Mouse (Mus musculus): ENCODE measurements at regions not wholly inside any gene's neighbourhood (a gene's known extent, or its start where the extent isn't known, plus 50 kb on each side); places are given as distances from the start of the nearest gene placed in this dataset.

DNA sequence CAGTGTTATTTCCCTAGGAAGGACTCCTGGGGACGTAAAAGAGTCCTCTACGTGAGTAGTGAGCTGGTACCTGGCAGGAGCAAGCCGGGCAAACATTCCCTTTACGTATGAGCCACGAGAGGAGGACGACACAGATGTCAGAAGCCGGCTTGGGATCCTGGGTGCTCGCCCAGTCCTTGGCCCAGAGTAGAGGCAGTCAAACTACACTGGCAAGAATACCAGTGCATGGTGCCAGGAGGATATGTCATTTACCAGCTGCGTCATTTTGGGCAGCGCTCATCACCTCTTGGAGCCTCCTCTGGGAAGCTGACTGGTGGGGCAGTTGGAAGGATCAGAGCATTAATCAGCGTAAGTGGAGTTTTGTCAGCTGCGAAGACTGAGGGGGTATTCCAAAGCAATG, 343.0 kb upstream of the Klf4 start:
- Histone ChIP-seq H3K36me3 (ENCODE audit: control insufficient read depth, insufficient read depth, low read length, poor library complexity, severe bottlenecking) (no peaks in the 10 kb centered on the region), H3K4me1 (ENCODE audit: control insufficient read depth in 2 of 2, insufficient read depth in 2 of 2, low read length in 2 of 2, poor library complexity in 1 of 2) (no peaks in the 10 kb centered on the region), H3K27ac (ENCODE audit: insufficient read depth, low read depth, low read length, poor library complexity, severe bottlenecking) (no peak overlapping the region), H3K9ac (ENCODE audit: insufficient read depth, low read depth, low read length, poor library complexity, severe bottlenecking) (no peak overlapping the region), H3K9me3 (ENCODE audit: control insufficient read depth, insufficient read depth, low read depth, low read length) (no peaks in the 10 kb centered on the region), H3K4me3 (ENCODE audit: insufficient read depth in 1 of 2, low read depth in 1 of 2, low read length in 2 of 2, poor library complexity in 1 of 2, severe bottlenecking in 1 of 2) (no peak overlapping the region)
- in situ Hi-C loops (cut with MboI; ENCODE audit: low sequenced_read_pairs in 2 of 2, unreplicated experiment in 2 of 2): no loop called here
- TF ChIP-seq ZNF384 (IDR thresholded peaks at IDR 0.05; ENCODE audit: low read depth, low read length) (no peak), CHD2 (IDR thresholded peaks at IDR 0.05; ENCODE audit: low read depth, low read length) (no peak), ZC3H11A (IDR thresholded peaks at IDR 0.05; ENCODE audit: borderline replicate concordance, low read depth, low read length) (no peak), MAFK (IDR thresholded peaks at IDR 0.05; ENCODE audit: insufficient read depth, low read depth, low read length) (no peak), HCFC1 (IDR thresholded peaks at IDR 0.05; ENCODE audit: borderline replicate concordance, insufficient read depth, low read length) (no peak)
- DNase-seq (ENCODE audit: low read depth, low spot score): no peak

GRCm38 (mm10) chr4:55874875-55875274, 342.6 kb upstream of the Klf4 start:
- H3K4me3 ChIP-seq (ENCODE audit: insufficient read depth in 1 of 2, low read depth in 1 of 2, low read length in 2 of 2, poor library complexity in 1 of 2, severe bottlenecking in 1 of 2): no peak overlapping the region
- H3K9me3 ChIP-seq (ENCODE audit: control insufficient read depth, insufficient read depth, low read depth, low read length): no peaks in the 10 kb centered on the region
- no peak for DNase-seq (ENCODE audit: low read depth, low spot score)
- no peak overlapping the region for H3K27ac ChIP-seq (ENCODE audit: insufficient read depth, low read depth, low read length, poor library complexity, severe bottlenecking)
- no peaks in the 10 kb centered on the region for H3K4me1 ChIP-seq (ENCODE audit: control insufficient read depth in 2 of 2, insufficient read depth in 2 of 2, low read length in 2 of 2, poor library complexity in 1 of 2)
- H3K36me3 ChIP-seq (ENCODE audit: control insufficient read depth, insufficient read depth, low read length, poor library complexity, severe bottlenecking): no peaks in the 10 kb centered on the region
- in situ Hi-C loops (cut with MboI; ENCODE audit: low sequenced_read_pairs in 2 of 2, unreplicated experiment in 2 of 2): no loop called here
- TF ChIP-seq HCFC1 (IDR thresholded peaks at IDR 0.05; ENCODE audit: borderline replicate concordance, insufficient read depth, low read length) (no peak), CHD2 (IDR thresholded peaks at IDR 0.05; ENCODE audit: low read depth, low read length) (no peak), ZNF384 (IDR thresholded peaks at IDR 0.05; ENCODE audit: low read depth, low read length) (no peak), MAFK (IDR thresholded peaks at IDR 0.05; ENCODE audit: insufficient read depth, low read depth, low read length) (no peak), ZC3H11A (IDR thresholded peaks at IDR 0.05; ENCODE audit: borderline replicate concordance, low read depth, low read length) (no peak)
- no peak overlapping the region for H3K9ac ChIP-seq (ENCODE audit: insufficient read depth, low read depth, low read length, poor library complexity, severe bottlenecking)

DNA sequence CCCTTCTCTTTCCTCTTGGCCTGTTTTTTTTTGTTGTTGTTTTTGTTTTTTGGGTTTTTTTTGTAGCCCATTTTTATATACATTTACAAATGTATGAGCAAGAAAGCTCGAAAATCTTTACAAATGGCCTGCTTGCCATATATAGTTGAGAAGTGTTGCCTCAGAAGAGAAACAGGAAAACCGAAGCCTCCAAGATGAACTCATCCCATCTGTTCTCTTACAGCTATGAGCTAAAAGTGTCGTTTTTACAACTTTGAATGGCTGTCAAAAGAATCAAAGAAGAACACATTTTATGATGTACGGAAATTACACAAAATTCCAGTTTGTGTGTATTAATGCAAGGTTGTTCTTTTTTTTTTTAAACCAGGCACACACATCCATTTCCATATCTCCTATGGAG, 342.0 kb upstream of the Klf4 start:
- Histone ChIP-seq H3K4me1 (ENCODE audit: control insufficient read depth in 2 of 2, insufficient read depth in 2 of 2, low read length in 2 of 2, poor library complexity in 1 of 2) (no peaks in the 10 kb centered on the region), H3K4me3 (ENCODE audit: insufficient read depth in 1 of 2, low read depth in 1 of 2, low read length in 2 of 2, poor library complexity in 1 of 2, severe bottlenecking in 1 of 2) (no peak overlapping the region), H3K9me3 (ENCODE audit: control insufficient read depth, insufficient read depth, low read depth, low read length) (no peaks in the 10 kb centered on the region), H3K27ac (ENCODE audit: insufficient read depth, low read depth, low read length, poor library complexity, severe bottlenecking) (no peak overlapping the region), H3K36me3 (ENCODE audit: control insufficient read depth, insufficient read depth, low read length, poor library complexity, severe bottlenecking) (no peaks in the 10 kb centered on the region), H3K9ac (ENCODE audit: insufficient read depth, low read depth, low read length, poor library complexity, severe bottlenecking) (no peak overlapping the region)
- no peak for TF ChIP-seq ZC3H11A (IDR thresholded peaks at IDR 0.05; ENCODE audit: borderline replicate concordance, low read depth, low read length)
- TF ChIP-seq MAFK (IDR thresholded peaks at IDR 0.05; ENCODE audit: insufficient read depth, low read depth, low read length): no peak
- TF ChIP-seq ZNF384 (IDR thresholded peaks at IDR 0.05; ENCODE audit: low read depth, low read length): no peak
- TF ChIP-seq HCFC1 (IDR thresholded peaks at IDR 0.05; ENCODE audit: borderline replicate concordance, insufficient read depth, low read length): no peak
- no peak for TF ChIP-seq CHD2 (IDR thresholded peaks at IDR 0.05; ENCODE audit: low read depth, low read length)
- DNase-seq (ENCODE audit: low read depth, low spot score): no peak
- in situ Hi-C loops (cut with MboI; ENCODE audit: low sequenced_read_pairs in 2 of 2, unreplicated experiment in 2 of 2): no loop called here

GRCm38 (mm10) chr4:55860055-55860454, 327.8 kb upstream of the Klf4 start:
- no peak overlapping the region for H3K27ac ChIP-seq (ENCODE audit: insufficient read depth, low read depth, low read length, poor library complexity, severe bottlenecking)
- H3K4me3 ChIP-seq (ENCODE audit: insufficient read depth in 1 of 2, low read depth in 1 of 2, low read length in 2 of 2, poor library complexity in 1 of 2, severe bottlenecking in 1 of 2): no peak overlapping the region
- in situ Hi-C loops (cut with MboI; ENCODE audit: low sequenced_read_pairs in 2 of 2, unreplicated experiment in 2 of 2): no loop called here
- no peak overlapping the region for H3K9ac ChIP-seq (ENCODE audit: insufficient read depth, low read depth, low read length, poor library complexity, severe bottlenecking)
- no peak for TF ChIP-seq MAFK (IDR thresholded peaks at IDR 0.05; ENCODE audit: insufficient read depth, low read depth, low read length)
- no peak for TF ChIP-seq ZC3H11A (IDR thresholded peaks at IDR 0.05; ENCODE audit: borderline replicate concordance, low read depth, low read length)
- TF ChIP-seq ZNF384 (IDR thresholded peaks at IDR 0.05; ENCODE audit: low read depth, low read length): no peak
- no peak for TF ChIP-seq CHD2 (IDR thresholded peaks at IDR 0.05; ENCODE audit: low read depth, low read length)
- no peaks in the 10 kb centered on the region for H3K4me1 ChIP-seq (ENCODE audit: control insufficient read depth in 2 of 2, insufficient read depth in 2 of 2, low read length in 2 of 2, poor library complexity in 1 of 2)
- no peaks in the 10 kb centered on the region for H3K36me3 ChIP-seq (ENCODE audit: control insufficient read depth, insufficient read depth, low read length, poor library complexity, severe bottlenecking)
- no peaks in the 10 kb centered on the region for H3K9me3 ChIP-seq (ENCODE audit: control insufficient read depth, insufficient read depth, low read depth, low read length)
- no peak for DNase-seq (ENCODE audit: low read depth, low spot score)

DNA sequence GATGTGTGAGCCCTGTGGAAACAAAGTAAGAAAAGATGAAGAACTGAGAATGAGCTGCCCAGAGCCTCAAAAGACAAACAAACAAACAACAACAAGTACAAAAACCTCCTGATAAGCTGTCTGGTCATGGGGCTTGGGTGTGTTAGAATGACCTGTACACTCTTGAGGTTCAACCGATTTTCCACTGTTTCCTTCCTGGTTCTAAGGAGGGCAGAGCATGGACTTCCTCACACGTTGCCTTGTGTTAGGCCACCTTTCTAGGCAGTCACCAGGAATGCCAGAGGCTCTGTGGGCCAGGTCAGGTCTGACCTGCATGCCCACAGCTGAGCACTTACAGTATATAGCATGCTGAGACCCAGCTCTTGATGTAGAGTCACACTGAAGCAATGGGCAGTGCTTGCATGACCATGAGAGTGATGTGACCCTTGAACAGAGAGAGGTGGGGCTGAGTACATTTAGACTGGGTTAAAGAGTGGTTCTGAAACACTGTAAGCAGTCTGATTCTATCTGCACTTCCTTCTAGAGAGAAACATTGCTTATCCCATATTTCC, 327.0 kb upstream of the Klf4 start:
- H3K4me1 ChIP-seq (ENCODE audit: control insufficient read depth in 2 of 2, insufficient read depth in 2 of 2, low read length in 2 of 2, poor library complexity in 1 of 2): no peaks in the 10 kb centered on the region
- no peak overlapping the region for H3K9ac ChIP-seq (ENCODE audit: insufficient read depth, low read depth, low read length, poor library complexity, severe bottlenecking)
- no peak for TF ChIP-seq ZC3H11A (IDR thresholded peaks at IDR 0.05; ENCODE audit: borderline replicate concordance, low read depth, low read length)
- no peak for TF ChIP-seq MAFK (IDR thresholded peaks at IDR 0.05; ENCODE audit: insufficient read depth, low read depth, low read length)
- TF ChIP-seq HCFC1 (IDR thresholded peaks at IDR 0.05; ENCODE audit: borderline replicate concordance, insufficient read depth, low read length): no peak
- no peak for TF ChIP-seq CHD2 (IDR thresholded peaks at IDR 0.05; ENCODE audit: low read depth, low read length)
- TF ChIP-seq ZNF384 (IDR thresholded peaks at IDR 0.05; ENCODE audit: low read depth, low read length): no peak
- H3K4me3 ChIP-seq (ENCODE audit: insufficient read depth in 1 of 2, low read depth in 1 of 2, low read length in 2 of 2, poor library complexity in 1 of 2, severe bottlenecking in 1 of 2): no peak overlapping the region
- H3K36me3 ChIP-seq (ENCODE audit: control insufficient read depth, insufficient read depth, low read length, poor library complexity, severe bottlenecking): no peaks in the 10 kb centered on the region
- no peaks in the 10 kb centered on the region for H3K9me3 ChIP-seq (ENCODE audit: control insufficient read depth, insufficient read depth, low read depth, low read length)
- in situ Hi-C loops (cut with MboI; ENCODE audit: low sequenced_read_pairs in 2 of 2, unreplicated experiment in 2 of 2): no loop called here
- no peak overlapping the region for H3K27ac ChIP-seq (ENCODE audit: insufficient read depth, low read depth, low read length, poor library complexity, severe bottlenecking)
- no peak for DNase-seq (ENCODE audit: low read depth, low spot score)
